Mouse (Mus musculus) heart, embryonic 14.5 days (tissue): ENCODE results near the gene Dhrs1. TPM values are rescaled to one million over a fixed set of nuclear protein-coding genes. Genes with fewer than 3 reads are reported as not detected.
A peak's percentile ranks its signal among the peaks of the same experiment; 100 is the strongest.

Experiments used
- ATAC-seq: fragments of 200-750 bp; cut with Nextera tagmentation; 2 replicates; pipeline ENCODE4 v1.8.0; 2017; ENCODE audit warnings: low read depth, moderate TSS enrichment; ENCODE audit not compliant: insufficient number of reproducible peaks, insufficient read depth, low FRiP score
- H3K27ac ChIP-seq, 2 experiments: fragments of 200-500 bp in 1 of 2; fragments of 300-500 bp in 1 of 2; sonication (generic) in 1 of 2; replicated peaks in 1 of 2; 2 replicates each; pipeline ENCODE4 v1.5.1; 2012 to 2014; ENCODE audit warnings: low read depth in 2 of 2, low read length in 2 of 2, control low read depth in 1 of 2, mild to moderate bottlenecking in 1 of 2, mixed read lengths in 1 of 2; ENCODE audit not compliant: control insufficient read depth in 1 of 2, insufficient read depth in 1 of 2
- H3K27me3 ChIP-seq: fragments of 300-500 bp; sonication (generic); 2 replicates; pipeline ENCODE4 v1.6.1; 2014; ENCODE audit warnings: mild to moderate bottlenecking, low read length, control low read depth; ENCODE audit not compliant: control insufficient read depth, insufficient read depth
- H3K36me3 ChIP-seq: fragments of 300-500 bp; sonication (generic); 2 replicates; pipeline ENCODE4 v1.6.1; 2014; ENCODE audit warnings: mild to moderate bottlenecking, control low read depth, low read length, mixed read lengths; ENCODE audit not compliant: control insufficient read depth, insufficient read depth
- H3K4me1 ChIP-seq, 2 experiments: fragments of 200-500 bp in 1 of 2; fragments of 300-500 bp in 1 of 2; sonication (generic) in 1 of 2; 2 replicates each; pipeline ENCODE4 v1.6.1; 2012 to 2014; ENCODE audit warnings: low read length in 2 of 2, control low read depth in 1 of 2, mixed read lengths in 1 of 2; ENCODE audit not compliant: control insufficient read depth in 2 of 2, insufficient read depth in 2 of 2
- H3K4me2 ChIP-seq: fragments of 300-500 bp; sonication (generic); 2 replicates; pipeline ENCODE4 v1.6.1; 2014; ENCODE audit warnings: mild to moderate bottlenecking, low read length
- H3K4me3 ChIP-seq, 2 experiments: fragments of 200-500 bp in 1 of 2; fragments of 300-500 bp in 1 of 2; sonication (generic) in 1 of 2; 2 replicates each; pipeline ENCODE4 v1.5.1; 2012 to 2014; ENCODE audit warnings: low read length in 2 of 2, mild to moderate bottlenecking in 2 of 2, control low read depth in 1 of 2, low read depth in 1 of 2, moderate library complexity in 1 of 2; ENCODE audit not compliant: control insufficient read depth in 1 of 2, insufficient read depth in 1 of 2
- H3K9ac ChIP-seq: fragments of 300-500 bp; sonication (generic); 2 replicates; pipeline ENCODE4 v1.6.1; 2014; ENCODE audit warnings: mild to moderate bottlenecking, low read length
- H3K9me3 ChIP-seq: fragments of 300-500 bp; sonication (generic); 2 replicates; pipeline ENCODE4 v1.6.1; 2016; ENCODE audit warnings: low read length, control low read depth; ENCODE audit not compliant: control insufficient read depth
- WGBS: fragments of 180-500 bp; shearing (Covaris S2); extraction: QIAGEN DNeasy Blood & Tissue Kit; methylation state at CpG from one replicate; pipeline ENCODE4 v1.1.7; 2014; 5-methylcytosine and 5-hydroxymethylcytosine counted together
- polyA plus RNA-seq: library from polyadenylated mRNA; unstranded; fragments of >200 nt; fragmentation: Nextera tagmentation; extraction: Ambion mirVana; gene quantifications from 2 replicates; pipeline ENCODE4 v1.2.1, GENCODE M21; 2014

Gene Dhrs1
- polyA plus RNA-seq, 1 experiment from 2014 or later: 70.6 TPM

DNA sequence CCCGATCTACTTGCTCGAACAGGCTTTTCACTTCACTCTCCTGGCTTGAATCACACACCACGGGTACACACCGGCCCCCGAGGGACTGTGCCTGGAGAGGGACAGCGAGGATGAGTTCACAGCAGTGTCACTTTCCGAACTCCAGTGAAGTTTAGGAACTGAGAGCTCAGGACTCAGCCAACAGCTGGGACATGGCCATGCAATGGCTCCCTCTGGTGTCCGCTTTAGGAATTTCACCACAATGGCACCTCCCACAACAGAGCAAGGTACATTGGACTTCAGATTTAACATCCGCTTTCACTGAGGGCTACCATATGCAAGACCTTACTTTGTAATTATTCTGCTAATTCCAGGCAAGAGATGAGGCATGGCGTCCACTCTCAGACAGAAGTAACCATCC is 1.8 kb downstream of the Dhrs1 start:
- WGBS: 17% methylated on average over 10 of the region's 10 CpGs
- no peak for ATAC-seq
- Histone ChIP-seq H3K4me1 (peaks cover 8 to 22% of the 10 kb centered on the region in 2 experiments; a peak in 3 of 4 replicates), H3K4me2 (peak overlapping the region; percentile 6), H3K27ac (no peak overlapping the region), H3K4me3 (no peak overlapping the region), H3K9ac (peak overlapping the region; percentile 2), H3K9me3 (no peaks in the 10 kb centered on the region), H3K36me3 (peaks cover 53% of the 10 kb centered on the region), H3K27me3 (no peaks in the 10 kb centered on the region)

GRCm38 (mm10) chr14:55737086-55737687 is 8.3 kb downstream of the Dhrs1 start:
- Histone ChIP-seq H3K27me3 (no peaks in the 10 kb centered on the region), H3K4me3 (no peak overlapping the region), H3K4me2 (no peak overlapping the region), H3K4me1 (no peaks in the 10 kb centered on the region), H3K27ac (no peak overlapping the region), H3K36me3 (peaks cover 48% of the 10 kb centered on the region), H3K9me3 (no peaks in the 10 kb centered on the region), H3K9ac (no peak overlapping the region)
- ATAC-seq: no peak
- WGBS: 85% methylated on average over 9 of the region's 9 CpGs

GRCm38 (mm10) chr14:55735758-55736157 is 9.7 kb downstream of the Dhrs1 start:
- no peaks in the 10 kb centered on the region for H3K9me3 ChIP-seq
- no peak overlapping the region for H3K9ac ChIP-seq
- peaks cover 33% of the 10 kb centered on the region for H3K36me3 ChIP-seq
- H3K27me3 ChIP-seq: peaks cover 4% of the 10 kb centered on the region; the same call in 1 of the 2 replicates
- no peak overlapping the region for H3K4me3 ChIP-seq
- H3K4me2 ChIP-seq: no peak overlapping the region
- ATAC-seq: no peak
- WGBS: 76% methylated on average over 4 of the region's 4 CpGs
- no peaks in the 10 kb centered on the region for H3K4me1 ChIP-seq
- no peak overlapping the region for H3K27ac ChIP-seq

- Histone ChIP-seq H3K36me3 (peaks cover 29% of the 10 kb centered on the region), H3K4me1 (no peaks in the 10 kb centered on the region), H3K27me3 (peaks cover 4% of the 10 kb centered on the region; the same call in 1 of the 2 replicates), H3K4me2 (no peak overlapping the region), H3K9me3 (no peaks in the 10 kb centered on the region), H3K9ac (no peak overlapping the region), H3K4me3 (no peak overlapping the region), H3K27ac (no peak overlapping the region)
- 54% methylated on average over 3 of the region's 3 CpGs for WGBS
- ATAC-seq: no peak
Observed at GRCm38 (mm10) chr14:55735334-55735733, 10.2 kb downstream of the Dhrs1 start.

- Histone ChIP-seq H3K4me2 (no peak overlapping the region), H3K9me3 (no peaks in the 10 kb centered on the region), H3K4me3 (no peak overlapping the region), H3K27me3 (peaks cover 4% of the 10 kb centered on the region; the same call in 1 of the 2 replicates), H3K36me3 (peaks cover 24% of the 10 kb centered on the region), H3K9ac (no peak overlapping the region), H3K4me1 (no peaks in the 10 kb centered on the region), H3K27ac (no peak overlapping the region)
- ATAC-seq: no peak
- WGBS: 69% methylated on average over 7 of the region's 7 CpGs
Observed at GRCm38 (mm10) chr14:55734869-55735268, 10.6 kb downstream of the Dhrs1 start.

- Histone ChIP-seq H3K9ac (no peak overlapping the region), H3K27ac (no peak overlapping the region), H3K4me1 (no peaks in the 10 kb centered on the region), H3K27me3 (peaks cover 4% of the 10 kb centered on the region; the same call in 1 of the 2 replicates), H3K4me2 (no peak overlapping the region), H3K4me3 (no peak overlapping the region), H3K36me3 (peaks cover 15% of the 10 kb centered on the region), H3K9me3 (no peaks in the 10 kb centered on the region)
- ATAC-seq: no peak
- 57% methylated on average over 10 of the region's 10 CpGs for WGBS
Observed at GRCm38 (mm10) chr14:55733889-55734288, 11.6 kb downstream of the Dhrs1 start.

DNA sequence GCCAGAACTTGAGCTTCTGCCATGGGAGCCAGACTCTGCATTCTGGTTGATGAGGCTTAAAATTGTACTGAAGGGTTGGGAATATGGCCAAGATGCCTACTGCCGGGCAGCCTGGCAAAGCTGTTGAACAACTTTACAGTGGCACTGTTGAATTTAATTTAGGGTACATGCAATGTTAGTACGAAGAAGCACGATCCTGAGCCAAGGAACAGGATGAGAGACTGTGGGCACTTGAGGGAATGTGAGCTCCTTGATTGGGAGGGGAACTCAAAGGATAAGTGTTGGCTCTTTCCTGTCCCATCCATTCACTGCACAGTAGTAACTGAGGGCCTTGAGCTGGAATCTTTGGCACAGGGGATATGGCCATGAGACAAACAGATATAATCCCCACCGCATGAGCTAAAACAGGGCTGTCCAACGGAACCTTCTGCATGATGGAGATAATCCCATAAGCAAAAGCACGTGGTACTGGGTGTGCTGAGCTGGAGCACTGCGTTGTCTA is 14.9 kb downstream of the Dhrs1 start:
- ATAC-seq: no peak
- Histone ChIP-seq H3K9me3 (no peaks in the 10 kb centered on the region), H3K36me3 (no peaks in the 10 kb centered on the region), H3K27me3 (peaks cover 4% of the 10 kb centered on the region; the same call in 1 of the 2 replicates), H3K4me1 (no peaks in the 10 kb centered on the region), H3K27ac (no peak overlapping the region), H3K9ac (no peak overlapping the region), H3K4me2 (no peak overlapping the region), H3K4me3 (no peak overlapping the region)
- 65% methylated on average over 7 of the region's 7 CpGs for WGBS

GRCm38 (mm10) chr14:55730116-55730515 is 15.4 kb downstream of the Dhrs1 start:
- H3K4me2 ChIP-seq: no peak overlapping the region
- ATAC-seq: no peak

More at GRCm38 (mm10) chr14:55730116-55730515, 15.4 kb downstream of the Dhrs1 start:
- Histone ChIP-seq H3K9me3 (no peaks in the 10 kb centered on the region), H3K4me3 (no peak overlapping the region), H3K36me3 (no peaks in the 10 kb centered on the region), H3K27me3 (peaks cover 4% of the 10 kb centered on the region; the same call in 1 of the 2 replicates), H3K27ac (no peak overlapping the region), H3K4me1 (no peaks in the 10 kb centered on the region), H3K9ac (no peak overlapping the region)
- WGBS: 71% methylated on average over 7 of the region's 7 CpGs
